Mouse (Mus musculus): Measurements from ENCODE around the gene Cpsf2. TPM values are rescaled to one million over a fixed set of nuclear protein-coding genes. Genes with fewer than 3 reads are reported as not detected.

Cpsf2 gene
- total RNA-seq, 2 experiments from 2014 or later, result 25.8 to 26.0 TPM

- DNase-seq (ENCODE audit: low spot score in 2 of 2), result no peak
These were observed 3.5 kb downstream of the Cpsf2 start for GRCm38 (mm10) chr12:101979213-101979750.

GRCm38 (mm10) chr12:101980266-101980665 lies 4.5 kb downstream of the Cpsf2 start:
- DNase-seq (ENCODE audit: low spot score in 2 of 2), result no peak

GRCm38 (mm10) chr12:101981559-101981958 lies 5.8 kb downstream of the Cpsf2 start:
- DNase-seq (ENCODE audit: low spot score in 2 of 2), result no peak

GRCm38 (mm10) chr12:101982977-101983376 lies 7.2 kb downstream of the Cpsf2 start:
- DNase-seq (ENCODE audit: low spot score in 2 of 2), result no peak

GRCm38 (mm10) chr12:101985110-101985509 lies 9.3 kb downstream of the Cpsf2 start:
- peak in 1 of 2 experiments; percentile 53 for DNase-seq (ENCODE audit: low spot score in 2 of 2)

- DNase-seq (ENCODE audit: low spot score in 2 of 2), result no peak
These were observed 11.9 kb downstream of the Cpsf2 start for GRCm38 (mm10) chr12:101987659-101988058.

- no peak for DNase-seq (ENCODE audit: low spot score in 2 of 2)
These were observed 19.0 kb downstream of the Cpsf2 start for GRCm38 (mm10) chr12:101994576-101995467.

GRCm38 (mm10) chr12:101998929-101999328 lies 23.1 kb downstream of the Cpsf2 start:
- no peak for DNase-seq (ENCODE audit: low spot score in 2 of 2)

GRCm38 (mm10) chr12:102000785-102001184 lies 25.0 kb downstream of the Cpsf2 start:
- DNase-seq (ENCODE audit: low spot score in 2 of 2), result no peak

GRCm38 (mm10) chr12:102008111-102008977 lies 32.6 kb downstream of the Cpsf2 start:
- no peak for DNase-seq (ENCODE audit: low spot score in 2 of 2)

- no peak for DNase-seq (ENCODE audit: low spot score in 2 of 2)
These were observed 33.8 kb downstream of the Cpsf2 start for GRCm38 (mm10) chr12:102009551-102009950.

- DNase-seq (ENCODE audit: low spot score in 2 of 2), result no peak
These were observed 38.6 kb downstream of the Cpsf2 start for GRCm38 (mm10) chr12:102014411-102014810.

GRCm38 (mm10) chr12:102015127-102015526 lies 39.3 kb downstream of the Cpsf2 start:
- no peak for DNase-seq (ENCODE audit: low spot score in 2 of 2)

- DNase-seq (ENCODE audit: low spot score in 2 of 2), result peak in 1 of 2 experiments; percentile 50
These were observed 46.1 kb downstream of the Cpsf2 start for GRCm38 (mm10) chr12:102021923-102022322.

GRCm38 (mm10) chr12:102029184-102029583 lies 53.4 kb downstream of the Cpsf2 start:
- DNase-seq (ENCODE audit: low spot score in 2 of 2), result no peak

- DNase-seq (ENCODE audit: low spot score in 2 of 2), result no peak
These were observed 54.2 kb downstream of the Cpsf2 start for GRCm38 (mm10) chr12:102029892-102030446.

GRCm38 (mm10) chr12:102034934-102035333 lies 59.1 kb downstream of the Cpsf2 start:
- no peak for DNase-seq (ENCODE audit: low spot score in 2 of 2)

- no peak for DNase-seq (ENCODE audit: low spot score in 2 of 2)
These were observed 64.1 kb downstream of the Cpsf2 start for GRCm38 (mm10) chr12:102039861-102040260.

- DNase-seq (ENCODE audit: low spot score in 2 of 2), result no peak
These were observed 65.9 kb downstream of the Cpsf2 start for GRCm38 (mm10) chr12:102041699-102042098.

GRCm38 (mm10) chr12:102042247-102042646 lies 66.5 kb downstream of the Cpsf2 start:
- DNase-seq (ENCODE audit: low spot score in 2 of 2), result peak in 1 of 2 experiments; percentile 34

- DNase-seq (ENCODE audit: low spot score in 2 of 2), result no peak
These were observed 68.1 kb downstream of the Cpsf2 start for GRCm38 (mm10) chr12:102043840-102044239.
